Mouse (Mus musculus): ENCODE data around the gene Pxk. TPM values are rescaled to one million over a fixed set of nuclear protein-coding genes. Genes with fewer than 3 reads are reported as not detected.

The Pxk gene
- total and polyA plus RNA-seq, 3 experiments: 18.3 to 24.6 (median 23.1) TPM

GRCm38 (mm10) chr14:8056076-8056475 lies 41.9 kb upstream of the Pxk start:
- WGBS: 90% methylated on average over 5 of the region's 5 CpGs
- Histone ChIP-seq H3K4me1 (ENCODE audit: control insufficient read depth, insufficient read depth, low read length) (no peaks in the 10 kb centered on the region), H3K4me3 (no peak overlapping the region), H3K79me2 (replicated peaks; ENCODE audit: control insufficient read depth, insufficient read depth, low read length) (no peaks in the 10 kb centered on the region), H3K9ac (ENCODE audit: low read depth, low read length) (no peak overlapping the region), H3K36me3 (ENCODE audit: control insufficient read depth, insufficient read depth, low read length) (no peaks in the 10 kb centered on the region), H3K27ac (no peak overlapping the region), H3K27me3 (ENCODE audit: control insufficient read depth, insufficient read depth, low read length) (no peaks in the 10 kb centered on the region)
- intact Hi-C loops (cut with DNase I): no loop called here
- TF ChIP-seq CTCF (IDR thresholded peaks at IDR 0.05): no peak
- TF ChIP-seq EP300 (IDR thresholded peaks at IDR 0.05; ENCODE audit: insufficient read depth, low read depth, low read length): no peak
- TF ChIP-seq POLR2A (IDR thresholded peaks at IDR 0.05; ENCODE audit: insufficient read depth, low read depth, low read length): no peak
- no peak for DNase-seq

- TF ChIP-seq EP300 (IDR thresholded peaks at IDR 0.05; ENCODE audit: insufficient read depth, low read depth, low read length) (no peak), POLR2A (IDR thresholded peaks at IDR 0.05; ENCODE audit: insufficient read depth, low read depth, low read length) (no peak), CTCF (IDR thresholded peaks at IDR 0.05) (no peak)
- Histone ChIP-seq H3K4me3 (no peak overlapping the region), H3K4me1 (ENCODE audit: control insufficient read depth, insufficient read depth, low read length) (peaks cover 2% of the 10 kb centered on the region), H3K9ac (ENCODE audit: low read depth, low read length) (no peak overlapping the region), H3K79me2 (replicated peaks; ENCODE audit: control insufficient read depth, insufficient read depth, low read length) (no peaks in the 10 kb centered on the region), H3K27me3 (ENCODE audit: control insufficient read depth, insufficient read depth, low read length) (no peaks in the 10 kb centered on the region), H3K27ac (no peak overlapping the region), H3K36me3 (ENCODE audit: control insufficient read depth, insufficient read depth, low read length) (no peaks in the 10 kb centered on the region)
- intact Hi-C loops (cut with DNase I): no loop called here
- no peak for DNase-seq
- WGBS: 96% methylated on average over 7 of the region's 7 CpGs
These were observed 38.1 kb upstream of the Pxk start for GRCm38 (mm10) chr14:8059938-8060337.

- H3K27me3 ChIP-seq (ENCODE audit: control insufficient read depth, insufficient read depth, low read length): no peaks in the 10 kb centered on the region
- TF ChIP-seq EP300 (IDR thresholded peaks at IDR 0.05; ENCODE audit: insufficient read depth, low read depth, low read length) (no peak), POLR2A (IDR thresholded peaks at IDR 0.05; ENCODE audit: insufficient read depth, low read depth, low read length) (no peak), CTCF (IDR thresholded peaks at IDR 0.05) (no peak)
- intact Hi-C loops (cut with DNase I): no loop called here
- H3K9ac ChIP-seq (ENCODE audit: low read depth, low read length): no peak overlapping the region
- 34% methylated on average over 3 of the region's 3 CpGs for WGBS
- H3K27ac ChIP-seq: no peak overlapping the region
- peak in 1 of 2 experiments; percentile 10 for DNase-seq
- H3K36me3 ChIP-seq (ENCODE audit: control insufficient read depth, insufficient read depth, low read length): no peaks in the 10 kb centered on the region
- H3K4me3 ChIP-seq: no peak overlapping the region
- H3K79me2 ChIP-seq (replicated peaks; ENCODE audit: control insufficient read depth, insufficient read depth, low read length): no peaks in the 10 kb centered on the region
- peaks cover 2% of the 10 kb centered on the region for H3K4me1 ChIP-seq (ENCODE audit: control insufficient read depth, insufficient read depth, low read length)
These were observed 35.9 kb upstream of the Pxk start for GRCm38 (mm10) chr14:8062076-8062475.

GRCm38 (mm10) chr14:8062537-8063301 lies 35.3 kb upstream of the Pxk start:
- TF ChIP-seq POLR2A (IDR thresholded peaks at IDR 0.05; ENCODE audit: insufficient read depth, low read depth, low read length): no peak
- no peaks in the 10 kb centered on the region for H3K79me2 ChIP-seq (replicated peaks; ENCODE audit: control insufficient read depth, insufficient read depth, low read length)
- H3K4me1 ChIP-seq (ENCODE audit: control insufficient read depth, insufficient read depth, low read length): peaks cover 2% of the 10 kb centered on the region
- H3K9ac ChIP-seq (ENCODE audit: low read depth, low read length): no peak overlapping the region
- no peaks in the 10 kb centered on the region for H3K36me3 ChIP-seq (ENCODE audit: control insufficient read depth, insufficient read depth, low read length)
- intact Hi-C loops (cut with DNase I): no loop called here
- peak in 1 of 2 experiments; percentile 14 for DNase-seq
- no peak overlapping the region for H3K4me3 ChIP-seq
- H3K27me3 ChIP-seq (ENCODE audit: control insufficient read depth, insufficient read depth, low read length): no peaks in the 10 kb centered on the region
- peak overlapping the region; percentile 9; the same call in 1 of the 2 replicates for H3K27ac ChIP-seq
- 36% methylated on average over 3 of the region's 3 CpGs for WGBS

- Histone ChIP-seq H3K36me3 (ENCODE audit: control insufficient read depth, insufficient read depth, low read length) (no peaks in the 10 kb centered on the region), H3K27me3 (ENCODE audit: control insufficient read depth, insufficient read depth, low read length) (no peaks in the 10 kb centered on the region), H3K4me1 (ENCODE audit: control insufficient read depth, insufficient read depth, low read length) (peaks cover 2% of the 10 kb centered on the region), H3K27ac (no peak overlapping the region), H3K79me2 (replicated peaks; ENCODE audit: control insufficient read depth, insufficient read depth, low read length) (no peaks in the 10 kb centered on the region), H3K4me3 (no peak overlapping the region), H3K9ac (ENCODE audit: low read depth, low read length) (no peak overlapping the region)
- 72% methylated on average over 8 of the region's 8 CpGs for WGBS
- intact Hi-C loops (cut with DNase I): no loop called here
- DNase-seq: no peak
- TF ChIP-seq EP300 (IDR thresholded peaks at IDR 0.05; ENCODE audit: insufficient read depth, low read depth, low read length) (no peak), POLR2A (IDR thresholded peaks at IDR 0.05; ENCODE audit: insufficient read depth, low read depth, low read length) (no peak), CTCF (IDR thresholded peaks at IDR 0.05) (no peak)
These were observed 33.9 kb upstream of the Pxk start for GRCm38 (mm10) chr14:8063835-8064785.

Measured in heart, adult 2 months (tissue).